Mouse (Mus musculus) spleen, adult 2 months (tissue): Measurements from ENCODE around the gene Pabpc4. TPM values are rescaled to one million over a fixed set of nuclear protein-coding genes. Genes with fewer than 3 reads are reported as not detected.
"Not testable (repeated sequence)": the region's sequence is repeated elsewhere in the genome, so short reads cannot be mapped to it uniquely, and the experiment has no call there.

Source experiments
- DNase-seq, 2 experiments: peaks; one replicate each; pipeline versions ENCODE4 v3.0.0 to v3.0.0-alpha.2; 2012 to 2021; ENCODE audit warnings: low spot score in 2 of 2, low read depth in 1 of 2
- H3K27ac ChIP-seq: fragments of 200-500 bp; 2 replicates; pipeline ENCODE4 v1.5.1; 2012; ENCODE audit warnings: low read length, inconsistent platforms; ENCODE audit not compliant: insufficient read depth
- H3K27me3 ChIP-seq: fragments of 200-500 bp; 2 replicates; pipeline ENCODE4 v1.6.1; 2012; ENCODE audit warnings: mild to moderate bottlenecking, moderate library complexity, low read length, inconsistent platforms; ENCODE audit not compliant: control insufficient read depth, insufficient read depth
- H3K36me3 ChIP-seq: fragments of 200-500 bp; 2 replicates; pipeline ENCODE4 v1.6.1; 2012; ENCODE audit warnings: mild to moderate bottlenecking, low read length, inconsistent platforms; ENCODE audit not compliant: control insufficient read depth, insufficient read depth
- H3K4me1 ChIP-seq: fragments of 200-500 bp; 2 replicates; pipeline ENCODE4 v1.6.1; 2011; ENCODE audit warnings: inconsistent platforms; ENCODE audit not compliant: control insufficient read depth, insufficient read depth, insufficient read length
- H3K4me3 ChIP-seq: fragments of 200-500 bp; 2 replicates; pipeline ENCODE4 v1.5.1; 2011; ENCODE audit warnings: mild to moderate bottlenecking, inconsistent platforms; ENCODE audit not compliant: insufficient read depth, insufficient read length; ENCODE audit errors: extremely low read depth
- CTCF ChIP-seq: fragments of 200-500 bp; IDR thresholded peaks from 2 replicates; pipeline ENCODE4 v1.5.1; 2011; ENCODE audit warnings: mild to moderate bottlenecking, inconsistent platforms; ENCODE audit not compliant: insufficient read depth, insufficient read length, insufficient replicate concordance; ENCODE audit errors: extremely low read depth
- POLR2A ChIP-seq: fragments of 200-500 bp; IDR thresholded peaks from 2 replicates; pipeline ENCODE4 v1.6.1; 2011; ENCODE audit warnings: low read depth, low read length, inconsistent platforms
- WGBS: fragments of 180-500 bp; shearing (Covaris S2); methylation state at CpG from one replicate; pipeline ENCODE4 v1.1.7; 2018; 5-methylcytosine and 5-hydroxymethylcytosine counted together
- polyA plus RNA-seq: library from polyadenylated mRNA; depleted of rRNA; stranded (reverse); fragments of >200 nt; gene quantifications from 2 replicates; pipeline ENCODE4 v1.2.3, GENCODE M21; 2012

The Pabpc4 gene
- polyA plus RNA-seq, 1 experiment, result 137 TPM

DNA sequence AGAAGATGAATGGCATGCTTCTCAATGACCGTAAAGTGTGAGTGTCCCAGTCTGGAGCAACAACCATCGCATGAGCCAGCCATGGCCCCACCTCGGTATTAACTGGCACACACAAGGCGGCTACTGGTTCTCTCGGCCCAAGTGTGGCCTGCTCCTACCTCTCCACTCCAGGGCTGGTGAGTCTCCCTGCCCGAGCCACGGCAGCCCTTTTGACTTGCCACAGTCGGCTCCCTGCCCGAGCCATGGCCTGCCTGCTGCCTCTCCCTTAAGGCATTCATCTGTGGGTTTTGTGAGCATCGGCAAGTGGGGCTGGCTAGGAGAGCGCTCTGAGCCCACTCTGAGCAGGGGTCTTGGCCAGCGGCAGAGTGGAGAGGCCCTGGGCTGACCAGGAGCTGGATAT, 26.9 kb downstream of the Pabpc4 start:
- H3K27ac ChIP-seq, result no peak overlapping the region
- H3K27me3 ChIP-seq, result no peaks in the 10 kb centered on the region
- no peak overlapping the region for H3K4me3 ChIP-seq
- no peak for DNase-seq
- TF ChIP-seq POLR2A (no peak), CTCF (no peak)
- WGBS, result 97% methylated on average over 12 of the region's 12 CpGs
- peaks cover 3% of the 10 kb centered on the region; the same call in 1 of the 2 replicates for H3K4me1 ChIP-seq
- peaks cover 40% of the 10 kb centered on the region for H3K36me3 ChIP-seq

DNA sequence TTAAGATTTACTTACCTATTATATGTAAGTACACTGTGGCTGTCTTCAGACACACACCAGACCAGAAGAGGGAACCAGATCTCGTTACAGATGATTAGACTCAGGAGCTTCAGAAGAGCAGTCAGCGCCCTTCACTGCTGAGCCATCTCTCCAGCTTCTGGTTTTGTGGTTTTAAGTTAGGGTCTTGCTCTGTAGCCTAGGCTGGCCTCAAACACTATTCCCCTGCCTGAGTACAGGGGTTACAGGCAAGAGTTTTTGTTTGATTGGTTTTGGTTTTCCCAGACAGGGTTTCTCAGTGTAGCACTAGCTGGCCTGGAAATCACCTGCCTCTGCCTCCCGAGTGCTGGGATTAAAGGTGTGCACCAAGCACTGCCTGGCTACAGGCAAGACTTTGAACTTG, 30.2 kb downstream of the Pabpc4 start:
- H3K36me3 ChIP-seq, result peaks cover 66% of the 10 kb centered on the region
- no peaks in the 10 kb centered on the region for H3K27me3 ChIP-seq
- no peak for DNase-seq
- no peak overlapping the region for H3K27ac ChIP-seq
- WGBS, result 84% methylated on average over 3 of the region's 3 CpGs
- TF ChIP-seq POLR2A, result no peak
- no peak for TF ChIP-seq CTCF
- H3K4me3 ChIP-seq, result no peak overlapping the region
- H3K4me1 ChIP-seq, result no peaks in the 10 kb centered on the region

DNA sequence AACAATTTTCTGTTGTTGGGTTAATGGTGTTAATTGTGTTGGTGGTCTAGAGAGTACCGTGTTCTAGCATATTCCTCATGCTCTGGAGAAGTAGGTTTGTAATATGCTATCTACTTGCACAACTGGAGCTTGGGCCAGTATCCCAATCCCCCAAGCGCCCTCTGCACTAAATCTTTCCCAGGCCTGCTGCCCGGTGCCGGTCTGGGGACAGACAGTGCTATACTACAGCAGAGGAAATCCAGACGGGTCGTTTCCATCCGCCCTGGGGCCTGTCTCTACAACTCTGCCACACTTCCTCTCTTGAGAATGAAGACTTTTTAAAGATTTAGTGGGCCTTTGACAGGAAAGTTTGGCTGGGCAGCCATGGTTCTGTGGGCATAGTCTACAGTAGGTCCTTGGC, 30.8 kb downstream of the Pabpc4 start:
- DNase-seq, result no peak

DNA sequence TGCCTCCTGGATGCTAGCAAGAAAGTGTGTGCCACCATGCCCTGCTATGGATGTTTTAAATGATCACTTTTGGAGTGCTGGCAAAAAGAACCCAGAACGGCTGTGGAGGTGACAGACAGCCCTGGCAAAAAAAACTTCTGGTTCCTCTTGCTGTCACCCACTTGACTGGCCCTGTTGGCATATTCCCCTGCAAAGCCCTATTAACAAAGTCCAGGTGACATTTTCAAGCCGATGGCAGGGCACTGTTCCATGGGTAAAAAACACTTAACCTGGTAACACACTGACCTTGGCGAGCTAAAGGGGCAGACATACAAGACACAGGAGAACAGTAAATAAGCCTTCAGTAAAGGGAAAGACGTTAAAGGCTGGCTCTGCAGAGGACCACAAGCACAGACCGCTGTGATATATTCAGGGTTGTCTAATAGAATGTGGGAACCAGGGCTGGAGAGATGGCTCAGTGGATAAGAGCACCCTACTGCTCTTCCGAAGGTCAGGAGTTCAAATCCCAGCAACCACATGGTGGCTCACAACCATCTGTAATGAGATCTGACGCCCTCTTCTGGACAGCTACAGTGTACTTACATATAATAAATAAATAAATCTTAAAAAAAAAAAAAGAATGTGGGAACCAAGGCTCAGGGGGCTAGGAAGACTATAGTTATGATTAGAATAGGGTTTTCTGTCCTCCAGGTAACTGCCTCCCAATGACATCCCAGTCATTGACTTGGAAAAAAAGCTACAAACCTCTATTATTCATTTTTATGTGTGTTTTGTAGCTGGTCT, 31.7 kb downstream of the Pabpc4 start:
- TF ChIP-seq CTCF (no peak), POLR2A (no peak)
- Histone ChIP-seq H3K4me1 (no peaks in the 10 kb centered on the region), H3K4me3 (no peak overlapping the region), H3K36me3 (peaks cover 66% of the 10 kb centered on the region), H3K27ac (no peak overlapping the region), H3K27me3 (no peaks in the 10 kb centered on the region)
- WGBS, result 84% methylated on average over 7 of the region's 7 CpGs
- no peak for DNase-seq

More for the DNA sequence above, 30.8 kb downstream of the Pabpc4 start:
- Histone ChIP-seq H3K4me3 (no peak overlapping the region), H3K27me3 (no peaks in the 10 kb centered on the region), H3K4me1 (no peaks in the 10 kb centered on the region), H3K27ac (no peak overlapping the region), H3K36me3 (peaks cover 67% of the 10 kb centered on the region)
- TF ChIP-seq CTCF (no peak), POLR2A (no peak)
- 86% methylated on average over 7 of the region's 7 CpGs for WGBS

DNA sequence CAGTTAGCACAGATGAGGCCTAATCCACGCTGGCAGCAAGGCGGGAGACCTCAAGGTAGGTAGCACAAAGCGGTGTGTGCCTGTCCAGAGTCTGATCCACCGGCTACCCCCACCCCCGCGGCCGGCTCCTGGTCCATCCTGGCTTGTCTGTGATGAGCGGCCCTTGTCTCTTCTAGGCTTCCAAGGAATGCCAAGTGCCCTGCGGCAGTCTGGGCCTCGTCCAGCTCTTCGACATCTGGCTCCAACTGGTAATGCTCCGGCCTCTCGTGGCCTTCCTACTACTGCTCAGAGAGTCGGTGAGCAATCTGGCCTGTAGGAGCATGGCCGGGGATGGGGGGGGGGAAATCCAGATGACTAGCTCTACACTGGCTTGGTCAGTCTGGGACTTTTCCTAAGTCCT, 32.9 kb downstream of the Pabpc4 start:
- DNase-seq, H3K27ac ChIP-seq, H3K27me3 ChIP-seq, H3K4me3 ChIP-seq, H3K4me1 ChIP-seq: not testable (repeated sequence)
- WGBS, result 97% methylated on average over 15 of the region's 15 CpGs
- H3K36me3 ChIP-seq, result peaks cover 66% of the 10 kb centered on the region

DNA sequence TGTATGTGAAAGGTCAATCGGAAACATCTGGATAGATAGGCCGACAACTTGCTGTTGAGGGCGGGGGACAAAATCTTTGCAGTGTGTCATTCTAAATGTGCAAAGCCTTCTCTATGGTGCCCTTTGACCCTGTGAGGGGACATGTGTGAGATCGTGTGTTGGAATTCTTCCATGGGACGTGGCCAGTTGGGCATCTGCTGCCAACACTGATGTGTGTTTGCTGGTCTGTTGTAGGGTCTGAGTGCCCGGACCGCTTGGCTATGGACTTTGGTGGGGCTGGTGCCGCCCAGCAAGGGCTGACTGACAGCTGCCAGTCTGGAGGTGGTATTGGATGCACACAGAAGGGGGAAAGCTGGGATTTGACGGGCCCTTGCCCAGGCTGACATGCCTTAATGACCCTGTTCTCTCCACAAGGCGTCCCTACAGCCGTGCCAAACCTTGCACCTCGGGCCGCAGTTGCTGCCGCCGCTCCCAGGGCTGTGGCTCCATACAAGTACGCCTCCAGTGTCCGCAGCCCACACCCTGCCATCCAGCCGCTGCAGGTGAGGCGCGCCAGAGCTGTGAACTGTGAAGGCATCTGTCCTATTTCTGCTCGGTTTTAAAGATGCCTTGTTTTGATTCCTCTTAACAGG, 33.5 kb downstream of the Pabpc4 start:
- TF ChIP-seq CTCF (no peak), POLR2A (no peak)
- no peak for DNase-seq
- H3K27me3 ChIP-seq, result no peaks in the 10 kb centered on the region
- peaks cover 67% of the 10 kb centered on the region for H3K36me3 ChIP-seq
- H3K4me3 ChIP-seq, result no peak overlapping the region
- H3K27ac ChIP-seq, result no peak overlapping the region
- WGBS, result 93% methylated on average over 21 of the region's 21 CpGs
- no peaks in the 10 kb centered on the region for H3K4me1 ChIP-seq

DNA sequence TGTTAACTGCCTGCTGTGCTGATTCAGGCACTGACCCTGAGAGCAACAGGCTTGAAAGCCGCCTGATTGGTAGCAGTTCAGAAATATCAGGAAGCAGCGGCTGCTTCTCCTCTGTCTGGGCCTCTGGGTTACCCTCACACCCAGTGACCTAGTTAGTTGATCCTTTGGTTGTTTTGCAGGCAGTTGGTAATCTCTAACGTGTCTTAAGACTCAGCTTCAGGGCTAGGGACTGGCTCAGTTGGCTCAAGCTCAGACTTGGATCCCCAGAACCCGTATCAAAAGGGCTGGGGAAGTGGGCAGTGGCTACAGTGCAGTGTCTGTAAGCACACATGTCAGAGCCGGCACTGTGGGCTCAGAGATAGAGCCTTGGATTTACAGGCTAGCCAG, 34.0 kb downstream of the Pabpc4 start:
- TF ChIP-seq POLR2A, result no peak
- TF ChIP-seq CTCF, result no peak
- Histone ChIP-seq H3K4me3 (no peak overlapping the region), H3K27ac (no peak overlapping the region), H3K36me3 (peaks cover 63% of the 10 kb centered on the region), H3K4me1 (no peaks in the 10 kb centered on the region), H3K27me3 (no peaks in the 10 kb centered on the region)
- DNase-seq, result no peak
- WGBS, result 92% methylated on average over 5 of the region's 5 CpGs
